Mouse (Mus musculus) common myeloid progenitor, adult 5-6 weeks (primary cell): ENCODE measurements around the gene Slc35f1. TPM values are rescaled to one million over a fixed set of nuclear protein-coding genes. Genes with fewer than 3 reads are reported as not detected.

Experiments used
- ATAC-seq: replicated peaks from 2 replicates; pipeline ENCODE4 v1.8.0; 2016; ENCODE audit warnings: low read depth, mild to moderate bottlenecking, moderate TSS enrichment, inconsistent platforms; ENCODE audit not compliant: poor library complexity, severe bottlenecking
- total RNA-seq: library from RNA; stranded (forward); fragments of 200-1000, 187-1606 nt; gene quantifications from 2 replicates; pipeline ENCODE4 v1.2.3, GENCODE M21; 2017

Gene Slc35f1
- total RNA-seq, 1 experiment from 2014 or later: not detected

DNA sequence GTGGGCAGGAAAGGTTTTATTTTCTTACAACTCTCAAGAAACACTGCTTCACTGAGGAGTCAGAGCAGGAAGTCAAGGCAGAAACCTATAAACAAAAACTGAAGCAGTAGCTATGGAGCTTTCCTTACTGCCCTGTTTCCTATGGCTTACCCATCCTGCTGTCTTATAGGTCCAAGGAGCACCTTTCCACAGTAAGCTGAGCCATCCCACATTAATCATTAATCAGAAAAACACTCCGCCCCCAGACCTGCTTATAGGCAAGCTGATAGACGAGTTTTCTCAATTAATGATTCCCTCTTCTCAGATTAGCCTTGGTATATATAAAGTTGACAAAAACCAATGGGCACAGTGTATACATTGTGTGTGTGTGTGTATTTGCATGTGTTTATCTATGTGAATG lies 221.4 kb downstream of the Slc35f1 start:
- no peak for ATAC-seq

DNA sequence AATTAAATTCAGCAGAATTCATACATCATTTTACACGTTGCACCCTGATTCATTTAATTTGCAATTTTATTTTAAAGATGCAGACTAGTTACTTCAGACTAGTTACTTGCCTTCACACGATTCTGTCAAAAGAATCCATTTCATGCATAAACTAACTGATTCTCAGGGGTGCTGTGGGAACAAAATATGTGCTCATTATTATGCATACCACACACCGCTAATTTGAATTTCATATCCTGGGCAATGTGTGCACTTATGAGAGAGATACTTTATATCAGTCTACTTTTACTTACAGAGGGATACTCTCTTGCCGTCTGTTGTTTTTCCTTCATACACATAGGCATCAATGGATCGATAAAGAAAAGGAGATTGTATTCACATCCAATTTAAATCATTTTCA lies 228.4 kb downstream of the Slc35f1 start:
- no peak for ATAC-seq

DNA sequence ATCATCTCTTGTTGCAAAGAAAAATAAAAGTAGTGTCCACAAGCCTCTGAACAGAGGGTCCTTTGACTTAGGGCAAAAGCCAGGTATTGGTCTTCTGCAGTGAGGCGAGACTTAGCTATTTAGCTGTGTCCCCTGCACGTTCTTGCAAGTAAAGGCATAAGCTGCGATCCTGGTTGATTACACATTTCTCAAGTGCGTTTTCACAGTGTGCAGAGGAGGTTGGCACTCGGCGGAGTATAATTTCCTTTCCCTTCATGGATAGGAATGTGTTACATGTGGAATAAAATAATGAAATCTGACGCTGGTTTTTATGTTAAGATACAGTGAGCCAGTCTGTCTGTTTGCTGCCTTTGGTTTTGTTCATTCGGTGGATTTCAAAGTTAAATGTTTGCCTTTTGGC lies 232.8 kb downstream of the Slc35f1 start:
- no peak for ATAC-seq

DNA sequence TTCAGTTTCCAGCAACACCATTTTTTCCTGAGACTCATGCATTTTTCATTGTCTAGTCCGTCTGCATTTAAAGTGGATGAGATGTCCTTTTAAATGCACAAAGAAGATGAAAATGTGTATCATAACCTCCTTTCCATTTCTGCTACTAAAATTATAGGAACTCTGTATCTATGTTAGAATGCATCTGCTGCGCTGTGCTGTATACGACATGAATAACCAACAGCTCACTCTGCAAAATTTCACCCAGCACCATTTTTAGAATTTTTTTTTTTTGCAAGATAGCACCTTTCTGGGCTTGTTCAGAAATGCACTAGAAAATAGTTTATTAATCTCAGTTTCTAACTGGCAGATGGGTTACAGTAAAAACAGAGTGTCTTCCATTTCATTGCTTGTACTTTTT lies 236.0 kb downstream of the Slc35f1 start:
- no peak for ATAC-seq

DNA sequence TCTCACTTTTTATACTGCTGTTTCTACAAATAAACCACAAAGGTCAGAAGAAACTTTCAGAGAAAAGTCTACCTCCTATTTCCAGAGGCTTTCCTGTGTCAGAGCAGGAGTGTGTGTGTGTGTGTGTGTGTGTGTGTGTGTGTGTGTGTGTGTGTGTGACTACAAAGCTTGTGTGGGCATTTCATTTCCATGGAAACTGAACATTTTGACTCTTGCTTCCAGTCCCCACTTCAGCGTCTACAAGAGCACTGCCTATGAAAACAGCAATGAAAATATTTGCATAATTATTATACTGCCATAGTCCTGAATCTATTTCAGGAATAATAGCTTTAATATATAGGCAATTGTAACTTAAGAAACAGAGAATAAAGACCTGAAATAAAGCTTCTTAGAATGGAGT lies 241.8 kb downstream of the Slc35f1 start:
- no peak for ATAC-seq

DNA sequence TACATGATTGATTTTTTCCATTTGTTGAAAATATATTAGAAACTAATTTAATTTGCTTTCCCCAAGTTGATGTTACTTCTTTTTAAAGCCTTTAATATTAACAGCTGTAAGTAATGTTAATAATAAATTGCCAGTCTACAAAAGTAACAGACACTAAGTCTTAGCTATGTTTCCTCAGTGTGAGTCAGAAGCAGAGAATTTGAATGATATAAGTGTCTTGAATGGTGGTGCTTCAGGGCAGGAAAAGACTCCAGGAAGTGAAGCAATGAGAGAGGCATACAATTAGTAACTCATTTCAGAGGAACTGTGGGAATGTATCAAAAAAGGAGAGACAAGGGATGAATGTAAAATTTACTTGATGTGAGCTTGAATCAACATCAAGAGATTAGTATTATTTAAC lies 244.3 kb downstream of the Slc35f1 start:
- no peak for ATAC-seq

DNA sequence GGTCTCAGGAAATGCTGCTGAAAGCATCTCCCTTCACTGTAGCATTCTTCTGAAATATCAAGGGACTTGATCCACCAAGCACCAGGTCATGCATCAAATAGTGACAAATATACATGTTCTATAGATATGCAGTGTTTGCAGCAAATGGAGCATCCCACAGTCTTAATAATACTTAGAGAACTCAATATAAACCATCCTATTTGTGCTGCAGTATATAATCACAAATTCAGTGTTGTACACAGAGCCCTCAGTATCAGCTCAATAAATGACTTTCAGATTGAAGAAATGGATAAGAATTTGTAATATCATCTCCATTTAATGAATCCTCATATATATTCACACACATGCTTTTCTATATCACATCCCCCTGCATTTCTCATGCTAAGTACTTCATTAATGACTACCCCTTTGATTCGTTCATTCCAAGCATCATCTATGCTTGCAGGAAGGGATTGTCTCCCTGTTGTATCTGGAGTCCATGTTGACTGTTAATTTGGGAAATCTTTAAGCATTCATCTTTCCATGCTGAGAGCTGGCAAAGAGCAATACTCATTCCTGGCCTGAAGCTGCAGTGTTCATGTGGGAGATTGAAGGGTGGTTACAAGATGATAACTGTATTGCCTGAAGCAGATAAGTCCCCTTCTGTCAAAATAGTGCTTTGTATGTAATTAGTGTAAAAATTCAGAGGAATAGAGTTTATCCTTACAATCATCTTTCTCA lies 249.9 kb downstream of the Slc35f1 start:
- no peak for ATAC-seq

DNA sequence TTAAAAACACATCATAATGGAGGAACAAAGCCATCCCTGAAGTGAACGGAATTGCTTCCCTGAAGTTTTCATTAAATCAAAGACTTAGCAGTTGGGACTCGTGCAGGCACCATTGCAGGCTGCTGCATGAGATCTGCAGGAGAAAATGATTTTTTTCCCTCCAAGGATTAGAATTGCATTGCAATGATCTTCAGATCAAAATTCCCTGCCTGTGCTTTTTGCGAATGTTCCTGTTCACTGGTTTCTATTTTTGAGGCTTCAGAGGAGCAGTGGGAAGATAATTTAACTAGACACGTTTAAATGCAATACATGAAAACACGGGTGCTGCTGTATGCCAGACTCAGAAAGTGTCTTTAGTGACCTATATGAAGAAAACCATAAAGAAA lies 250.5 kb downstream of the Slc35f1 start:
- ATAC-seq: no peak

DNA sequence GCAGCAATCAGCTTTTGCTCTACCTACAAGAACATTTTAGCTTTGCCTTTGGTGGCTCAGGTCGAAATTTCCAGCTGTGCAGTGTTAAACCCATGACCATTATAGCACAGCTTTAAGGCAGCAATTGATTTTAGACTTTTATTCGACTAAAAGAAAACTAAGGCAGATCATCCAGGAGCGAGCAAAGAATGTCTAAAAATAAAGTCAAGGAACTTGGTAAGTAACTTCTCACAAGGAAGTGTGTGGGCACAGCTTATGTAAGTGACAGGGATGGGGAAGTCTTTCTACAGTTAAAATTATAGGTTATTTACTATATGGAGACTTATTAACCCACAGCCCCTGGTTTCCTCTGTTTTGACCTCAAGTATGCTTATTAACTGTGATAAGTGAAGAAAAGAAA lies 262.2 kb downstream of the Slc35f1 start:
- ATAC-seq: no peak

DNA sequence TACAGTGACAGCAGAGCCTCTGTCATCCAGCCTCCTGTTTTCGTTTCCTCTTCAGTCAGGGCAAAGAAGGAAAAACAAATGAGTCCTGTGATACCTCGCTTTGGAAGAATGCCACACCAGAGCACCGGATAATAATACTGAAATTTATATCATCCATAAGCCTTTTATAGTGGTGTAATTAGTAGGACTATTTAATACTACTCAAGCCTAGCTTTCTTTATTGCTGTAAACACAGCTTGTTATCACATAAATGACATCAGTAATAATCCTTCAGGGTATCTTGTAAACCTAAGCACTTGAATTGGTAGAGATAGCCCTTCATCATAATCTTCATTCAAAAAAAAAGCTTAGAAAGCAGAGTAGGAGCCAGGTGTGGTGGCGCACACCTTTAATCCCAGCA lies 266.4 kb downstream of the Slc35f1 start:
- ATAC-seq: no peak

DNA sequence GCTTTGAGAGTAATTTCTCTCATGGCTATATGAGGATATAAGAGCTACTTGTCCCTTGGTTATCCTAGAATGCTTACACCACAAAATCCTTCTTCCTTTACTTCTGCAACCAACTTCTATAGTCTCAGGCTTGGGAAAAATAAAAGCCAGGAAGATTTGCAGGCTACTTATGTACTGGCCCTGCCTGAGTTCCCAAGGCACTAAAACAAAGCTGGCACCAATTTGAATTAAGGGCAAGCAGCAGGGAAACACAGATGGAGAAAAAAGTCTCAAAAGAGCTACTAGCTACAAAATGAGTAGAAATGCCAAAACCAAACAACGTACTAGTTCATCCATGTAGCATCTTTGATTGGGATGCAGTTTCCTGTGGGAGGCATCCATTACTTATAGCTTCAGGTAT lies 288.9 kb downstream of the Slc35f1 start:
- no peak for ATAC-seq

DNA sequence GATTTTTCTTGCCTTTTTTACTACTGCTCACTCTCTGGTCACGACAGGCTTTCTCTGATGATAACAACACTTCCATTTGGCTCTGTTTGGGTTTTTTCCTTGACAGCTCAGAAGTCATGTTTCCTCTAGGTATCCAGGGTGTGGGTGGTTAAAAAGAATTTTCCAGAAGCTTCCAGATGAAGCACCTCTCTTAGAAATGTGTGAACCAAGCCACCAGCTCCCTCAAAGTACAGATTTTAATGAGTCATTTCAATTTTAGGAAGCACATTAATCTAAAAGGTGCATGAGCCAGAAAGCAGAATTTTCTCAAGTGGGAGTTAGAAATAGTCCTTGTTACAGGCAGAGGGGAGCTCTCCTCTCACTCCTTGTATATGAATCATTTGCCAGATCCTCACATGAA lies 292.5 kb downstream of the Slc35f1 start:
- no peak for ATAC-seq

DNA sequence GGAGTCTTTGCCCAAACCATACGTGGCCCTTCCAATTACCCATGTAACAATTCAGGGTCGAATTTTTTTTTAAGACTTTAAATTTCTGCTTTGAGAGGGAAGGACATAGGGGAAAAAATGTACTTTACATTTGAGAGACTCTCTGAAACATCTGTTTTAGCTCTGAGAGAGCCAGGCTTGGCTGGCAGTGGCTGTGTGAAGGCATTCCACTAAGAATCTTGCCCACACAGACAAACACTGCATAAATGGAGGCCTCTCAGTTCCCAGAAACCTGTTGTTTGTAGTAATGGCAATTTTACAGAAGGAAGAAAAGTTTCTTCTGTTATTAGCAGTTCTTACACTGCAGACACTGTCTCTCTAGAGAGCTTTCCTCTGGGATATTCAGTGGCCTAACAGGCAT lies 301.9 kb downstream of the Slc35f1 start:
- ATAC-seq: no peak

DNA sequence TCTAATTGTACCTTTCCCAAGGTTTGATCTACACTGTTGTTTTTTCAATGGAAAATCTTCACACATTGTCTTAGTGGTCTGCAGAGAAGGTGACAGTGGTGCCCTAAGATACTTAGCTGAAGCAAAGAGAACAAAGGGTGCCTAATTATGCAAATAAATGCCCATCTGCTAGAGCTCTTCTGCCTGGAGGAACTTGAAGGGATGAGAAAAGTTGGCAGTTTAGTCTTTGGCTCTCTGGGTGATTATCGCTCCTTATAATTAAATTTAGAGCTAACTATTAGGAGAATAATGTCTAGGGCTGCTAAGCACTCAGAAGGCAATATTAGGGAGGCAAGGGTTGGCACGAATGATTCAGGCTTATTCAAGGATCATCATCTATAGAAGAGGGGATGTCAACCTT lies 306.6 kb downstream of the Slc35f1 start:
- ATAC-seq: no peak

DNA sequence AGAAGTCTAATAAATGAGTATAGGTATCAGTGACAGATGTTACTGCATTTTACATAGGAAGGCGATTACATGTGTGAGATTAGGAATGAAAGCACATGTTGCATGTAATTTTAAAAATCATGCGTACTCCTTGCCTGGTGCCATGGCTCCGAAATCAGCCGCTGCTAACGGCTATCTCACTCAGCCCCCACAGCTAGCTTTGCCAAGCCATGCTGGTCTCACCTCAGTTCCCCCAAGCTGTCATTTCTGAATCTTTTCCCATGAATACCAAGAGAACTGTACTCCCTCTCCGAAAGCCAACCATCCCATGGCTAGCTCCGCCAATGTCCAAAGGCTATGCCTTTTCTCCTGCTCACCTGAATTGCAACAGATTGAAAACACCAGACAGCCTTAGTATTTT lies 310.8 kb downstream of the Slc35f1 start:
- ATAC-seq: no peak

DNA sequence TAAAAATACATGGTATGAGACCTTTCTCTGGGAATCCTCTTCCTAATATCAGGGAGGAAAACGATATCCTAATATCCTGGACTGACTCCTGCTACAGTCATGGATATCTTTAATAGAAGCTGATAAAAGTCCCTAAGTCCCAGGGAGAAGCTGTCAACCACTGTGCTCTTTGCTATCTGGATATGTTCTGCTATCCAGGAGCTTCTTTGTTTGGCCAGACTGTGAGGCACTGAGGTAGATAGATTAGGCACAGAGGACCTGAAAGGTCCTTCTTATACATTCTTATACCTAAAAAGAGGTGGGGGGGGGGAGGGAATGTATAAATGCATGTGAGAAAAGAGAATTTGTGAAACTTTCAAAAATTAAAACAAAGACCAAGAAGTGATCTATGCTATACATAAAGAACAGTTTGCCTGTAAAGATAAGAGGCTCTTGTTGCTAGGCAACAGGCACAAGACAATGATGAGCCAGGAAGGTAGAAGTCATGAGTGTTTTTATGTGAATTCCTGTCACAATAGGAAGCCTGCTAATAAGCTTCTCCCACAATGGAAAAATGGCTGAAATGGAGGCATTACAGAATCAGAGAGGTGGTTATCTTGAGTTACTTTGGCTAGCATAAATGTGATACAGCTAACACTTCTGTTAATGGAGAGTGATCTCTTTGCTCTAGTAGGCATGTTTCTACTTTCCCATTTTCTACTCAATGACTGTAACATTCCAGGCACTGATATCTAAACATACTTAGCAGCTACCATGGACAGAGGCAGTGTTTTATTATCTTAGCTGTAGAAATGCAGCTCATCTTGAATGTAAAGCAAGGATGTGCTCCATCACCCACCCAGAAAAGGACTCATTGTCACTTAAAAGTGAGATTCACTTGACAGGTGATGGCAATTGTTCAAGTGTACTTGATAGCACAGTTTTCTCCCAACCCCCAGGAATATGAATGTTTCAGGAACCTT lies 316.2 kb downstream of the Slc35f1 start:
- no peak for ATAC-seq

DNA sequence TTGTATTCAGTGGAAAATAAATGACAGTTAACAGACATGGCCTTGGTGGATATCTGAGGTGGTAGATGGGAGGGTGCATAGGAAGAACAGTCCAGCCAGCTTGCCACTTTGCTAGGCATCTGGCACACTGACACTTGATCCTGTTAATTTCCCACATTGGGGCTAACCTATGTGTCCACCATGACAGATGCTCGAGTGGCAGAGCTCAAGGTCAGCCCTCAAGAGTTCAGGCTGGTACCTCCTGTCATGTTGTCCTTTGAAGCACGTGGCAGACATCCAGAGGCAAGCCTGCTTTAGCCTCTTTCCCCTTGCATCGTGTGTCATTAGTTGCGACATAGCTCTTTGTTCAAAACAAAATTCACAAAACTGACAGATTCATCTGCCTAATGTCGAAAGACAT lies 323.5 kb downstream of the Slc35f1 start:
- ATAC-seq: no peak

DNA sequence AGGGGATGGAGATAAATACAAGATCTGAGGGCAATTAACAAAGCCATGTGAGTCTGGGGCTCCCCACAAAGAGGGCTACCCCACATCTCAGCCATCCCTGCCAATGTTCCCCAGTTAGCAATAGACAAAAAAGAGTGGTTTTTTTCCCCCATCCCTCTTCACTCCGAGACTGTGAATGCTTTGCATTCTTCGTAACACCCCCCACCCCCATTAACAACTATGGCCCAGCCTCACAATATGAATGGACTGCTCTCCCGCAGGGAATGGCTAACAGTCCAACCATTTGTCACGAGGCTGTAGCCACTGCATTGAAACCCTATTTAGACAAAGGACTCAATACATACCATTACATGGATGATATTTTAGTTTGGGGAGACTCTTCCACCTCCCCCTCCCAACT lies 338.1 kb downstream of the Slc35f1 start:
- ATAC-seq: no peak

DNA sequence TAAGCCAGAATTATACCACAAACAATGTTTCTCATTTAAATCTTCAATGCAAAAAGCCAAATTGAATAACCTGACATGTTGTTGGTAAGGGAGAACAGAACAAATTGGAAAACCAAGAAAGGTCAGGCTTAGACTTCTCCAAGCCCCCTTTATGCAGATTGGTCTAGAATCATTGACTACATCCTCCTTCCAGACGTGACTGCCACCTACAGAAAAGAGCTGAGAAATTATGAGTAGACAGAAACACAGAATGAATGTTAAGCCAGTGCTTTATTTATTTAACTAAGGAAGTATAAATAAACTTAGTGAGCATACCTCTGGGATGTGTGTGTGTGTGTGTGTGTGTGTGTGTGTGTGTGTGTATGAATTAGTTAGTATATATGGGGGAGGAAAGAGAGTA lies 344.9 kb downstream of the Slc35f1 start:
- ATAC-seq: no peak

DNA sequence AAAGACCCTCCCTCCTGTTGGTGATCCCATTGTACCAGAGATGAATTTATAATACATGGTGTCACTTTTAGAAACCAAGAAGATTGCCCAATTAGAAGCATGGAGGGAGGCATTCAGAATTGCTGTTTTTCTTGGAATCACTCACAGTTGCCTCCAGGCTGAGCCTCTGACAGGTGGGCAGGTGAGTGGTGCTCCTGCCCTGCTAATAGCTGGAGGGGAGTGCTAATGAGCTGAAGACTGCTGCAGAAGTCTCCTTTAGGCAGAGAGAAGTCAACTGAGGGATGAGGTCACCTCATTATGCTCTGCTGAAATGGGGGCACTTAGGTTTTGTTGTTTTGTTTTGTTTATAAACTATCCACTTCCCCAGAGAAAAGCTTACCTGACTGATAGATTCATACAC lies 355.6 kb downstream of the Slc35f1 start:
- ATAC-seq: no peak

DNA sequence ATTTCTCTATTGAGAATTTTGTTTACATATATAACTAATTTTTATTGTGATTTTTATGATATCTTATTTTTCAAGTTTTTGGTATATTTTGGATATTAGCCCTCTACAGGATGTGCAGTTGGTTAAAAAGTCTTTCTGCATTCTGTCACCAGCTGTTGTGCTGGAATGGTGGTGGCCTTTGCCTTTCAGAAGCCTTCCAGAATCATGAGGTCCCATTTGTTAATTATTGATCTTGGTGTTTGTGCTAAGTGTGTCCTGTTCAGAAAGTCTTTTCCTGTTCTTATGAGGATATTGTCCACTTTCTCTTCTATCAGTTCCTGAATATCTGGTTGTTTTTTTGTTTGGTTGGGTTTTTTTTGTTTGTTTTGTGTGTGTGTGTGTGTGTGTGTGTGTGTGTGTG lies 362.2 kb downstream of the Slc35f1 start:
- no peak for ATAC-seq

DNA sequence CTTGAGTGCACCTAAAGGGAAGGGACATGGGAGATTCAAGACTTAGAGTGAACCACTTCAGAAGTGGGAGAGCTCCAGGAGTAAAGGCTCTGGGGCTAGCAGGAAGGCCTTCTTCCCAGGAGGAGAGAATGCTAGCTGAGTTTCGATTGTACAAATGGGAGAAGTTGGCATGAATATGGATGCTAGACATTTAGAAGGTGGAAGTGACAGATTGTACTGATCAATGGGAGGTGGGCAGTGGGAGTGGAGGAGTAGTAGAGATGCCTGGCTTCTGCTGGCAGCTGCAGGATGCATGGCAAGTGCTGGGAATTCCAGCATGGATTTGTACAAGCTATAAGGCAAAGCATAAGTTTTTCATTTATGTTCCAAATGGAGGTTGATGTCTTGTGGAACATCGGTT lies 370.4 kb downstream of the Slc35f1 start:
- ATAC-seq: no peak
